Mouse (Mus musculus) G1E (cell line): Measurements from ENCODE around the gene Krt6a.
"Not testable (repeated sequence)": the region's sequence is repeated elsewhere in the genome, so short reads cannot be mapped to it uniquely, and the experiment has no call there.

ENCODE experiments used
- CTCF ChIP-seq: IDR thresholded peaks from 2 replicates; pipeline ENCODE4 v1.5.1; 2012; ENCODE audit warnings: low read depth, low read length, inconsistent platforms, mixed read lengths
- GATA1 ChIP-seq: IDR thresholded peaks from 2 replicates; pipeline ENCODE4 v1.6.1; 2012; ENCODE audit warnings: borderline replicate concordance, low read length, inconsistent platforms, mixed read lengths
- GATA2 ChIP-seq: IDR thresholded peaks from 2 replicates; pipeline ENCODE4 v1.6.1; 2012; ENCODE audit warnings: low read depth, low read length, inconsistent platforms, borderline replicate concordance
- POLR2AphosphoS5 ChIP-seq: IDR thresholded peaks from 2 replicates; pipeline ENCODE4 v1.6.1; 2012; ENCODE audit warnings: low read depth, low read length, inconsistent platforms; ENCODE audit not compliant: insufficient replicate concordance
- TAL1 ChIP-seq: conservative IDR thresholded peaks from 2 replicates; pipeline ENCODE4 v1.6.1; 2012; ENCODE audit warnings: low read depth, low read length, inconsistent platforms, mixed read lengths

DNA sequence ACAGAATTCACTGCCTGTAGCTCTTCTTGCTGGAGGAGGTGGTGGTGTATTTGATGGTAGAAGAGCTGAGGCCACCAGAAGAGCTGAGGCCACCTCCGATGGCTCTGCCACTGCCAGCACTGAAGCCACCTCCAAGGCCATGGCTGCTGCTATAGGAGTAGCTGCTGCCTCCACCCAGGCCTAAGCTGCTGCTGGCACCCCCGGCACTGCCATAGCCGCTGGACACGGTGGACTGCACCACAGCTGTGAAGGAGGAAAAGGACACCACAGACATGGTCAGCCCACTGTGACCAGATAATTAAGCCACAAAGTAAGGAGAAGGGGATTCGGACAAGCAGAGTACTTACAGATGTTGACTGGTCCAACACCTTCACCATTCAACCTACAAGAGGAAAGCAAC, 3.6 kb downstream of the Krt6a start:
- not testable (repeated sequence) for TF ChIP-seq CTCF, GATA2, POLR2AphosphoS5, GATA1, TAL1
